Mouse (Mus musculus) stomach, embryonic 16.5 days (tissue): ENCODE measurements around the gene Rnf123. TPM values are rescaled to one million over a fixed set of nuclear protein-coding genes. Genes with fewer than 3 reads are reported as not detected.

Source experiments
- ATAC-seq: fragments of 200-750 bp; cut with Nextera tagmentation; 2 replicates; pipeline ENCODE4 v1.8.0; 2017; ENCODE audit warnings: moderate number of reproducible peaks, moderate TSS enrichment; ENCODE audit not compliant: insufficient read depth, low FRiP score
- H3K27ac ChIP-seq: fragments of 300-500 bp; sonication (generic); 2 replicates; pipeline ENCODE4 v1.5.1; 2014; ENCODE audit warnings: low read length
- H3K27me3 ChIP-seq: fragments of 300-500 bp; sonication (generic); 2 replicates; pipeline ENCODE4 v1.6.1; 2014; ENCODE audit warnings: low read length, control low read depth, mixed read lengths; ENCODE audit not compliant: control insufficient read depth, insufficient read depth
- H3K36me3 ChIP-seq: fragments of 300-500 bp; sonication (generic); 2 replicates; pipeline ENCODE4 v1.6.1; 2014; ENCODE audit warnings: low read length; ENCODE audit not compliant: control insufficient read depth, insufficient read depth
- H3K4me1 ChIP-seq: fragments of 300-500 bp; sonication (generic); 2 replicates; pipeline ENCODE4 v1.6.1; 2014; ENCODE audit warnings: low read length, control low read depth, mixed read lengths; ENCODE audit not compliant: control insufficient read depth, insufficient read depth
- H3K4me2 ChIP-seq: fragments of 300-500 bp; sonication (generic); 2 replicates; pipeline ENCODE4 v1.6.1; 2014; ENCODE audit warnings: low read depth, low read length, mixed read lengths
- H3K4me3 ChIP-seq: fragments of 300-500 bp; sonication (generic); replicated peaks from 2 replicates; pipeline ENCODE4 v1.5.1; 2014; ENCODE audit warnings: mild to moderate bottlenecking, low read length
- H3K9ac ChIP-seq: fragments of 300-500 bp; sonication (generic); 2 replicates; pipeline ENCODE4 v1.6.1; 2014; ENCODE audit warnings: low read length
- H3K9me3 ChIP-seq: fragments of 300-500 bp; sonication (generic); replicated peaks from 2 replicates; pipeline ENCODE4 v1.6.1; 2016; ENCODE audit warnings: low read length, control low read depth; ENCODE audit not compliant: control insufficient read depth
- WGBS: fragments of 180-500 bp; shearing (Covaris S2); extraction: QIAGEN DNeasy Blood & Tissue Kit; methylation state at CpG from one replicate; pipeline ENCODE4 v1.1.7; 2014; 5-methylcytosine and 5-hydroxymethylcytosine counted together
- polyA plus RNA-seq: library from polyadenylated mRNA; unstranded; fragments of >200 nt; fragmentation: Nextera tagmentation; extraction: Ambion mirVana; gene quantifications from 2 replicates; pipeline ENCODE4 v1.2.1, GENCODE M21; 2015

Gene Rnf123
- polyA plus RNA-seq, 1 experiment from 2014 or later = 32.8 TPM

GRCm38 (mm10) chr9:108052411-108052810 lies 30.7 kb downstream of the Rnf123 start:
- Histone ChIP-seq H3K27ac (peak overlapping the region; percentile 46), H3K4me3 (no peak overlapping the region), H3K27me3 (no peaks in the 10 kb centered on the region), H3K9ac (peak overlapping the region; percentile 32; the same call in 1 of the 2 replicates), H3K36me3 (0 out of 2 replicates have a peak, but pooled peaks cover 15% of the 10 kb centered on the region), H3K4me1 (peaks cover 31% of the 10 kb centered on the region), H3K4me2 (no peak overlapping the region), H3K9me3 (no peaks in the 10 kb centered on the region)
- 69% methylated on average over 7 of the region's 7 CpGs for WGBS
- ATAC-seq = no peak

- no peak for ATAC-seq
- H3K9me3 ChIP-seq = no peaks in the 10 kb centered on the region
- no peak overlapping the region for H3K4me3 ChIP-seq
- peaks cover 17% of the 10 kb centered on the region; the same call in 1 of the 2 replicates for H3K36me3 ChIP-seq
- H3K27me3 ChIP-seq = no peaks in the 10 kb centered on the region
- peak overlapping the region; percentile 32; the same call in 1 of the 2 replicates for H3K9ac ChIP-seq
- H3K27ac ChIP-seq = no peak overlapping the region
- H3K4me1 ChIP-seq = peaks cover 31% of the 10 kb centered on the region
- no peak overlapping the region for H3K4me2 ChIP-seq
- 75% methylated on average over 4 of the region's 4 CpGs for WGBS
Measured at GRCm38 (mm10) chr9:108051931-108052220, 31.3 kb downstream of the Rnf123 start.

- no peak overlapping the region for H3K27ac ChIP-seq
- H3K4me3 ChIP-seq = no peak overlapping the region
- WGBS = 93% methylated on average over 15 of the region's 15 CpGs
- peaks cover 17% of the 10 kb centered on the region; the same call in 1 of the 2 replicates for H3K36me3 ChIP-seq
- no peak for ATAC-seq
- H3K9ac ChIP-seq = no peak overlapping the region
- no peaks in the 10 kb centered on the region for H3K9me3 ChIP-seq
- H3K4me1 ChIP-seq = peaks cover 31% of the 10 kb centered on the region
- no peak overlapping the region for H3K4me2 ChIP-seq
- H3K27me3 ChIP-seq = no peaks in the 10 kb centered on the region
Measured at GRCm38 (mm10) chr9:108051184-108051930, 31.8 kb downstream of the Rnf123 start.

GRCm38 (mm10) chr9:108049561-108050251 lies 33.4 kb downstream of the Rnf123 start:
- H3K4me2 ChIP-seq = peak overlapping the region; percentile 88
- peak; percentile 2; the same call in 1 of the 2 replicates for ATAC-seq
- peaks cover 31% of the 10 kb centered on the region for H3K4me1 ChIP-seq
- 41% methylated on average over 15 of the region's 15 CpGs for WGBS
- H3K27ac ChIP-seq = peak overlapping the region; percentile 86
- H3K9ac ChIP-seq = peak overlapping the region; percentile 89
- peak overlapping the region; percentile 91 for H3K4me3 ChIP-seq
- no peaks in the 10 kb centered on the region for H3K27me3 ChIP-seq
- H3K36me3 ChIP-seq = peaks cover 27% of the 10 kb centered on the region
- no peaks in the 10 kb centered on the region for H3K9me3 ChIP-seq

- H3K9me3 ChIP-seq = no peaks in the 10 kb centered on the region
- H3K4me1 ChIP-seq = peaks cover 31% of the 10 kb centered on the region
- H3K4me2 ChIP-seq = peak within 1 kb of the TSS; percentile 88
- peak; percentile 93 for ATAC-seq
- WGBS = under 1% methylated on average over 36 of the region's 39 CpGs
- peak within 1 kb of the TSS; percentile 86 for H3K27ac ChIP-seq
- H3K4me3 ChIP-seq = peak within 1 kb of the TSS; percentile 91
- peak within 1 kb of the TSS; percentile 89 for H3K9ac ChIP-seq
- no peaks in the 10 kb centered on the region for H3K27me3 ChIP-seq
- peaks cover 29% of the 10 kb centered on the region for H3K36me3 ChIP-seq
Measured at GRCm38 (mm10) chr9:108049016-108049455, 34.1 kb downstream of the Rnf123 start, which contains the start of gene Gmppb. TSS of gene Gmppb (plus strand) at chr9:108049242.

- ATAC-seq = 0 out of 2 replicates have a peak, but pooled peaks have one; percentile 0
- H3K4me3 ChIP-seq = peak overlapping the region; percentile 91
- H3K27me3 ChIP-seq = no peaks in the 10 kb centered on the region
- H3K4me2 ChIP-seq = peak overlapping the region; percentile 80
- WGBS = under 1% methylated on average over 19 of the region's 19 CpGs
- peak overlapping the region; percentile 73 for H3K9ac ChIP-seq
- H3K36me3 ChIP-seq = peaks cover 29% of the 10 kb centered on the region
- H3K27ac ChIP-seq = peak overlapping the region; percentile 86
- H3K4me1 ChIP-seq = peaks cover 30% of the 10 kb centered on the region
- H3K9me3 ChIP-seq = no peaks in the 10 kb centered on the region
Measured at GRCm38 (mm10) chr9:108048566-108048955, 34.6 kb downstream of the Rnf123 start.

- peaks cover 25% of the 10 kb centered on the region for H3K4me1 ChIP-seq
- 42% methylated on average over 17 of the region's 17 CpGs for WGBS
Measured at GRCm38 (mm10) chr9:108047601-108048565, 35.3 kb downstream of the Rnf123 start.

GRCm38 (mm10) chr9:108046582-108046981 lies 36.6 kb downstream of the Rnf123 start:
- H3K9me3 ChIP-seq = no peaks in the 10 kb centered on the region
- no peak overlapping the region for H3K4me2 ChIP-seq
- no peak for ATAC-seq
- H3K4me3 ChIP-seq = no peak overlapping the region
- H3K4me1 ChIP-seq = peaks cover 19% of the 10 kb centered on the region
- peaks cover 30% of the 10 kb centered on the region for H3K36me3 ChIP-seq
- no peaks in the 10 kb centered on the region for H3K27me3 ChIP-seq
- H3K9ac ChIP-seq = no peak overlapping the region
- 91% methylated on average over 4 of the region's 4 CpGs for WGBS
- H3K27ac ChIP-seq = no peak overlapping the region

More at GRCm38 (mm10) chr9:108047601-108048565, 35.3 kb downstream of the Rnf123 start:
- Histone ChIP-seq H3K9me3 (no peaks in the 10 kb centered on the region), H3K4me2 (peak overlapping the region; percentile 80), H3K27ac (peak overlapping the region; percentile 86), H3K27me3 (no peaks in the 10 kb centered on the region), H3K36me3 (peaks cover 29% of the 10 kb centered on the region), H3K9ac (peak overlapping the region; percentile 73), H3K4me3 (peak overlapping the region; percentile 91)
- ATAC-seq = no peak
